Mouse (Mus musculus): Measurements from ENCODE around the gene Sf3b4. TPM values are rescaled to one million over a fixed set of nuclear protein-coding genes. Genes with fewer than 3 reads are reported as not detected.
A peak's percentile ranks its signal among the peaks of the same experiment; 100 is the strongest.
"Not testable (repeated sequence)": the region's sequence is repeated elsewhere in the genome, so short reads cannot be mapped to it uniquely, and the experiment has no call there.

Gene Sf3b4
- polyA plus RNA-seq, 1 experiment from 2014 or later, result 126 TPM

- Histone ChIP-seq H3K9me3 (replicated peaks; ENCODE audit: control insufficient read depth, low read length) (no peaks in the 10 kb centered on the region), H3K27ac (ENCODE audit: low read depth, low read length) (peak overlapping the region; percentile 91), H3K4me1 (ENCODE audit: control insufficient read depth, insufficient read depth, low read length) (peaks cover 12% of the 10 kb centered on the region), H3K9ac (ENCODE audit: low read depth, low read length) (peak overlapping the region; percentile 94), H3K36me3 (ENCODE audit: control insufficient read depth, insufficient read depth, low read length) (peaks cover 9% of the 10 kb centered on the region; the same call in 1 of the 2 replicates), H3K27me3 (ENCODE audit: control insufficient read depth, insufficient read depth, low read length) (no peaks in the 10 kb centered on the region), H3K4me2 (peak overlapping the region; percentile 98), H3K4me3 (ENCODE audit: low read depth, low read length) (peak overlapping the region; percentile 72)
- ATAC-seq (replicated peaks; ENCODE audit: insufficient number of reproducible peaks, low FRiP score, low TSS enrichment), result peak; percentile 87
- WGBS (ENCODE audit: insufficient replicate concordance), result under 1% methylated on average over 50 of the region's 50 CpGs
Observed at GRCm38 (mm10) chr3:96197129-96197749, 25.1 kb downstream of the Sf3b4 start.

- H3K4me2 ChIP-seq, result peak overlapping the region; percentile 98
- peaks cover 12% of the 10 kb centered on the region for H3K4me1 ChIP-seq (ENCODE audit: control insufficient read depth, insufficient read depth, low read length)
- H3K27ac ChIP-seq (ENCODE audit: low read depth, low read length), result 0 out of 2 replicates have a peak overlapping the region, but pooled peaks have one; percentile 15
- H3K36me3 ChIP-seq (ENCODE audit: control insufficient read depth, insufficient read depth, low read length), result peaks cover 9% of the 10 kb centered on the region; the same call in 1 of the 2 replicates
- H3K9me3 ChIP-seq (replicated peaks; ENCODE audit: control insufficient read depth, low read length), result no peaks in the 10 kb centered on the region
- WGBS (ENCODE audit: insufficient replicate concordance), result 4% methylated on average over 6 of the region's 6 CpGs
- H3K27me3 ChIP-seq (ENCODE audit: control insufficient read depth, insufficient read depth, low read length), result no peaks in the 10 kb centered on the region
- peak overlapping the region; percentile 72 for H3K4me3 ChIP-seq (ENCODE audit: low read depth, low read length)
- peak overlapping the region; percentile 94 for H3K9ac ChIP-seq (ENCODE audit: low read depth, low read length)
- no peak for ATAC-seq (replicated peaks; ENCODE audit: insufficient number of reproducible peaks, low FRiP score, low TSS enrichment)
Observed at GRCm38 (mm10) chr3:96198181-96198580, 26.0 kb downstream of the Sf3b4 start.

GRCm38 (mm10) chr3:96198601-96199251 lies 26.6 kb downstream of the Sf3b4 start:
- not testable (repeated sequence) for H3K27ac ChIP-seq (ENCODE audit: low read depth, low read length); H3K9ac ChIP-seq (ENCODE audit: low read depth, low read length); H3K4me2 ChIP-seq; H3K9me3 ChIP-seq (replicated peaks; ENCODE audit: control insufficient read depth, low read length); H3K36me3 ChIP-seq (ENCODE audit: control insufficient read depth, insufficient read depth, low read length); H3K4me3 ChIP-seq (ENCODE audit: low read depth, low read length); H3K27me3 ChIP-seq (ENCODE audit: control insufficient read depth, insufficient read depth, low read length); ATAC-seq (replicated peaks; ENCODE audit: insufficient number of reproducible peaks, low FRiP score, low TSS enrichment)
- peaks cover 12% of the 10 kb centered on the region for H3K4me1 ChIP-seq (ENCODE audit: control insufficient read depth, insufficient read depth, low read length)
- WGBS (ENCODE audit: insufficient replicate concordance), result 25% methylated on average over 6 of the region's 8 CpGs

- Histone ChIP-seq H3K4me2 (no peak overlapping the region), H3K9ac (ENCODE audit: low read depth, low read length) (no peak overlapping the region), H3K36me3 (ENCODE audit: control insufficient read depth, insufficient read depth, low read length) (peaks cover 9% of the 10 kb centered on the region; the same call in 1 of the 2 replicates), H3K9me3 (replicated peaks; ENCODE audit: control insufficient read depth, low read length) (no peaks in the 10 kb centered on the region), H3K27ac (ENCODE audit: low read depth, low read length) (no peak overlapping the region), H3K4me1 (ENCODE audit: control insufficient read depth, insufficient read depth, low read length) (peaks cover 12% of the 10 kb centered on the region), H3K27me3 (ENCODE audit: control insufficient read depth, insufficient read depth, low read length) (no peaks in the 10 kb centered on the region), H3K4me3 (ENCODE audit: low read depth, low read length) (no peak overlapping the region)
- no peak for ATAC-seq (replicated peaks; ENCODE audit: insufficient number of reproducible peaks, low FRiP score, low TSS enrichment)
- WGBS (ENCODE audit: insufficient replicate concordance), result 33% methylated on average over 2 of the region's 2 CpGs
Observed at GRCm38 (mm10) chr3:96199731-96200130, 27.6 kb downstream of the Sf3b4 start.

- H3K27me3 ChIP-seq (ENCODE audit: control insufficient read depth, insufficient read depth, low read length), result no peaks in the 10 kb centered on the region
- WGBS (ENCODE audit: insufficient replicate concordance), result 73% methylated on average over 3 of the region's 3 CpGs
- H3K4me2 ChIP-seq, result no peak overlapping the region
- H3K4me1 ChIP-seq (ENCODE audit: control insufficient read depth, insufficient read depth, low read length), result no peaks in the 10 kb centered on the region
- H3K9me3 ChIP-seq (replicated peaks; ENCODE audit: control insufficient read depth, low read length), result no peaks in the 10 kb centered on the region
- H3K4me3 ChIP-seq (ENCODE audit: low read depth, low read length), result no peak overlapping the region
- ATAC-seq (replicated peaks; ENCODE audit: insufficient number of reproducible peaks, low FRiP score, low TSS enrichment), result no peak
- H3K36me3 ChIP-seq (ENCODE audit: control insufficient read depth, insufficient read depth, low read length), result no peaks in the 10 kb centered on the region
- H3K9ac ChIP-seq (ENCODE audit: low read depth, low read length), result no peak overlapping the region
- no peak overlapping the region for H3K27ac ChIP-seq (ENCODE audit: low read depth, low read length)
Observed at GRCm38 (mm10) chr3:96207819-96208218, 35.7 kb downstream of the Sf3b4 start.

- Histone ChIP-seq H3K27ac (ENCODE audit: low read depth, low read length) (no peak overlapping the region), H3K9me3 (replicated peaks; ENCODE audit: control insufficient read depth, low read length) (no peaks in the 10 kb centered on the region), H3K36me3 (ENCODE audit: control insufficient read depth, insufficient read depth, low read length) (no peaks in the 10 kb centered on the region), H3K4me3 (ENCODE audit: low read depth, low read length) (no peak overlapping the region), H3K27me3 (ENCODE audit: control insufficient read depth, insufficient read depth, low read length) (no peaks in the 10 kb centered on the region), H3K9ac (ENCODE audit: low read depth, low read length) (no peak overlapping the region), H3K4me1 (ENCODE audit: control insufficient read depth, insufficient read depth, low read length) (no peaks in the 10 kb centered on the region), H3K4me2 (no peak overlapping the region)
- WGBS (ENCODE audit: insufficient replicate concordance), result 17% methylated on average over 15 of the region's 15 CpGs
- ATAC-seq (replicated peaks; ENCODE audit: insufficient number of reproducible peaks, low FRiP score, low TSS enrichment), result no peak
Observed at GRCm38 (mm10) chr3:96209242-96209641, 37.1 kb downstream of the Sf3b4 start.

GRCm38 (mm10) chr3:96219191-96219641 lies 47.1 kb downstream of the Sf3b4 start:
- peak overlapping the region; percentile 66 for H3K4me3 ChIP-seq (ENCODE audit: low read depth, low read length)
- peaks cover 17% of the 10 kb centered on the region; the same call in 1 of the 2 replicates for H3K4me1 ChIP-seq (ENCODE audit: control insufficient read depth, insufficient read depth, low read length)
- H3K36me3 ChIP-seq (ENCODE audit: control insufficient read depth, insufficient read depth, low read length), result no peaks in the 10 kb centered on the region
- ATAC-seq (replicated peaks; ENCODE audit: insufficient number of reproducible peaks, low FRiP score, low TSS enrichment), result no peak; the same call in 1 of the 2 replicates
- H3K27me3 ChIP-seq (ENCODE audit: control insufficient read depth, insufficient read depth, low read length), result no peaks in the 10 kb centered on the region
- no peaks in the 10 kb centered on the region for H3K9me3 ChIP-seq (replicated peaks; ENCODE audit: control insufficient read depth, low read length)
- peak overlapping the region; percentile 97 for H3K9ac ChIP-seq (ENCODE audit: low read depth, low read length)
- WGBS (ENCODE audit: insufficient replicate concordance), result under 1% methylated on average over 12 of the region's 12 CpGs
- peak overlapping the region; percentile 99 for H3K27ac ChIP-seq (ENCODE audit: low read depth, low read length)
- peak overlapping the region; percentile 67 for H3K4me2 ChIP-seq

GRCm38 (mm10) chr3:96219661-96220130 lies 47.6 kb downstream of the Sf3b4 start, which contains the start of the genes Bola1 and Hist2h2ab:
Bola1 (minus strand) TSS chr3:96219709.
Hist2h2ab (plus strand) TSS chr3:96219865.
- peak within 1 kb of the TSS; percentile 66 for H3K4me3 ChIP-seq (ENCODE audit: low read depth, low read length)
- peak; percentile 76 for ATAC-seq (replicated peaks; ENCODE audit: insufficient number of reproducible peaks, low FRiP score, low TSS enrichment)
- H3K4me1 ChIP-seq (ENCODE audit: control insufficient read depth, insufficient read depth, low read length), result peaks cover 17% of the 10 kb centered on the region; the same call in 1 of the 2 replicates
- H3K4me2 ChIP-seq, result peak within 1 kb of the TSS; percentile 67
- no peaks in the 10 kb centered on the region for H3K9me3 ChIP-seq (replicated peaks; ENCODE audit: control insufficient read depth, low read length)
- no peaks in the 10 kb centered on the region for H3K27me3 ChIP-seq (ENCODE audit: control insufficient read depth, insufficient read depth, low read length)
- no peaks in the 10 kb centered on the region for H3K36me3 ChIP-seq (ENCODE audit: control insufficient read depth, insufficient read depth, low read length)
- peak within 1 kb of the TSS; percentile 99 for H3K27ac ChIP-seq (ENCODE audit: low read depth, low read length)
- under 1% methylated on average over 37 of the region's 37 CpGs for WGBS (ENCODE audit: insufficient replicate concordance)
- H3K9ac ChIP-seq (ENCODE audit: low read depth, low read length), result peak within 1 kb of the TSS; percentile 97
